Mouse (Mus musculus) heart, postnatal 14 days (tissue): ENCODE measurements around the gene Ppp1r18. TPM values are rescaled to one million over a fixed set of nuclear protein-coding genes. Genes with fewer than 3 reads are reported as not detected.

Experiments used
- DNase-seq, 2 experiments: peaks; one replicate each; pipeline ENCODE4 v3.0.0; 2021 to 2022
- intact Hi-C: fragments of 180-260 bp; cut with DNase I; formaldehyde crosslinking; loops from one replicate; pipeline ENCODE4 v1.15.1; 2025
- long read RNA-seq, 2 experiments: library from polyadenylated mRNA; stranded (forward); transcript quantifications; one replicate each; pipeline ENCODE4 v2.0.0; 2021
- total RNA-seq, 2 experiments: library from RNA; stranded (reverse); gene quantifications; 2 replicates each; pipeline ENCODE4 v1.2.3; 2021

Ppp1r18 gene
- total RNA-seq = 10 to 100 TPM; 21.1 to 25.0 TPM
- long read RNA-seq, experiment 1, transcript Ppp1r18-205 (3 exons, 3,185 nt) = major isoform, 10 of 13 reads
- long read RNA-seq, experiment 1, partial matches to known transcripts = 0 of 13 reads
- long read RNA-seq, experiment 1, other reads (novel, unspliced or antisense) = 2 of 13 reads
- long read RNA-seq, experiment 2, transcript Ppp1r18-205 (3 exons, 3,185 nt) = major isoform, 8 of 8 reads
- long read RNA-seq, experiment 2, partial matches to known transcripts = 0 of 8 reads
- long read RNA-seq, experiment 2, other reads (novel, unspliced or antisense) = 0 of 8 reads

- peak; percentile 82 to 85 for DNase-seq
- intact Hi-C loops = no loop called here
Observed at GRCm38 (mm10) chr17:35865481-35866280, at the start of gene Ppp1r18. TSS of gene Ppp1r18 (plus strand) at chr17:35865593.

DNA sequence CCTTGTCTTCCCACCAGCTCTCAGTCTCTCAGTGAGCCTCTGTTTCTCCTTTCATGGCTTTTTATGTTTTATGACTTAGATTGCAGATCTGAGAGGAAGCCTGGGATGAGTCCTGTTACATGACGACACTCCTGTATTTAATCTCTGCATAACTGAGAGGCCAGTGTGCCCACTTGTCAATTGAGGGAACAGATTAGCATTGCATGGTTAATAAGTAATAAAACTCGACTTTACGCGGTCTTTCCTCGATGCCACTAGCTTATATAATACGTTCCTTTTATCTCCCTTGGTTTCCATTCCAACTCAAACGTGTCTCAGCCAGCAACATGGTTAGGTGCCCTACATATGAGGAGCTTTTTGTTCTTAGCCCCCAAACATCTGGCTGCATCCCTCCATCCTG lies 49.6 kb upstream of the Ppp1r18 start:
- intact Hi-C loops = no loop called here

DNA sequence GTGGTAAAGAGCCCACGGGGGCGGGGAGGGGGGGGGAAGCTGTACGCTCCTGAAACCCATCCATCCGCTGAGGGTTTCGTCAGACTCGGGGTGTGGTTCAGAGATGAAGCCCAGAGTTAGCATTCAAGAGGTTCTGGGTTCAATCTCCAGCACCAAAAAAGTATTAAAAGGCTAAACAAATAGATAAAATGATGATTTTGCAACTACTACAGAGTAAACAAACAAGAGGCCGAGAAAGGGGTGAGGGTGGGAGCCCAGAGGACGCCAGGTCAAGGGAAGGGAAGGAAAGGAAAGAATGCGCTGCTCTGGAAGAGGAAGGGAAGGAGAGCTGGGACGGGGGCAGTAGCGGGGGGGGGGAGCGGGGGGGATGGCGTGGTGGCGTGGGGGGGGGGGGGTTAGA lies 48.7 kb upstream of the Ppp1r18 start:
- DNase-seq = no peak
- intact Hi-C loops = no loop called here

More for the DNA sequence above, 49.6 kb upstream of the Ppp1r18 start:
- DNase-seq = no peak

DNA sequence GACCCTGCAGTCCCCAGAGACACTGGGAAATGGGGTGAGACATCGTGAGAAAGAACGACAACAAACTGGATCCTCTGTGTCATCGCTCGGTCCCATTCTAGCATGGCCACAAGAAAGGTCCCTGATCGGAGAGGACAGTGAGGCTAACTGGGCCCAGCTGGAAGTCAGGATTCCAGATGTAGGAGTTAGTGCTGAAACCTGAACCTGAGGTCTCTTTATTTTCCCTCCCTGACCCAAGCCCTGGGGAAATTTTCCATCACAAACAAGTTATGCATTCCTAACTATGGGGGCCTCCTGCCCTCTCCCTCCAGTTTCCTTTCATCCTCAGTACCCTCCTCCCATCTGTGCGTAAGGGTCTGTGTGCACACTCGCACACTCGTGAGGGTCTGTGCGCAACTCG lies 48.2 kb upstream of the Ppp1r18 start:
- no peak for DNase-seq

GRCm38 (mm10) chr17:35820111-35820510 lies 45.3 kb upstream of the Ppp1r18 start:
- no peak for DNase-seq
- intact Hi-C loops = loop anchor here (2.0 kb wide), 1 partner anchor 33 kb away; no protein-coding TSS in a partner anchor

More for the DNA sequence above, 48.2 kb upstream of the Ppp1r18 start:
- intact Hi-C loops = no loop called here

- DNase-seq = peak; percentile 84 to 88
- intact Hi-C loops = loop anchor here (2.0 kb wide), 1 partner anchor 35 kb away; no protein-coding TSS in a partner anchor
Observed at GRCm38 (mm10) chr17:35821439-35822430, 43.7 kb upstream of the Ppp1r18 start, which contains the start of gene Ier3. TSS of gene Ier3 (plus strand) at chr17:35821684.

DNA sequence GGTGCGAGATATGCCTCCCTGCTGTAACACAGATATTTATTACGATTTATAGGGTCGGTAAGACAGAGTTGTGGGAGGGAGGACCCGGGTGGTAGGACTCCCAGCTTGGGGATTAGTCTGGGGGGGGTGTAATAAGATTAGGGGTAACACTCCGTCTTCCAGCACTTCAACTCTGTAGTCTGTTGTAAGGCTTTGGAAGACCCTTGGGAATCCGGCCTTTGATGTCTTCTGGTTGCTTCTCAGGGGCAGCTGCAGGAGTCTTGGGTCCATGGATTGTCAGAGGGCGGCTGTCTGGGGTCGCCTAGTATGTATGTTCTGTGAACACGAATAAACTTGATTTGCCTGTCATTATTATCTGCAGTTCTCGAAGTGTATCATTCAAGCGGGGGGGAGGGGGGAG lies 42.8 kb upstream of the Ppp1r18 start:
- intact Hi-C loops = no loop called here

DNA sequence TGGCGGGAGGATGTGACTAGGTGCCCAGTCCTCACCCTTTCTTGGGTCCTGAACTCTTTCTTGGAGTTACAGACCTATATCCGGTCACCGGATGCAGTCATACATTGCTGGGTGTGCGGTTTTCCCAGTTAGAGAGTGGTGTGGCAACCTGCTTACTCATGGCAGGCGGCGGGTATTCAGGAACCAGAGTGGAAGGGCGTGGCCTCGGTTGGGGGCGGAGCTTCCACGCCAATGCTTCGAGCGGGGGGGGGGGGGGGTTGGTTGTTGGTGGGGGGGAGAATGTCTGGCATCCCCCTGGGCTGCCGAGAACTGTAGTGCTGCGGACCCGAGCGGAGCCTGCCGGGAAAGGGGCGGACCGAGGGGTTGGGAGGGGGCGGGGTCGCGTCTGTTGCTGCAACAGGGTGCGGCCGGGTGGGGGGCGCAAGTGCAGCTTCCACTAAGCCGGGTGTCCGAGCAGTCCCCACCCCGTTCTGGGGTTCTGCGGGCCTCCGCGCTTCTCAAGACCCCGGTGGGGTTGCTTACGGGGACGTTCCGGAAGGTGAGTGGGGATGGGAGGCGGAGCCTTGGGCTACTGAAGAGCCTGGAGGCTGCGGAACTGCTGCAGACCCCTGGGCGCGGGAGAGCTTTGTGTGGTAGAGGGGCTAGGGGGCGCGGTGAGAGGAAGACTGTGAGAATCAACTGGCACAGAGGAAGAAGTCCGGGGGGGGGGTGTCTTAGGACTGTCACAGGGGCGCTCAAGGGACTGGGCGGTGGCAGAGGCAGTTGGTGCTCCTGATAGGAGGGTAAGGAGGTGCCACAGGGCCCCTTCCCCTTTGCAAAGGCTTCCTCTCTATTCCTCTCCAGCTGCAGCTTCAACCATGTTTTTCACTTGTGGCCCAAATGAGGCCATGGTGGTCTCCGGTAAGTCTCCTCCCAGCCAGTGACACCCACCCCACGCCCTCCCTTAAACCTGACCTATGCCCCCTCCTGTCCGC lies 42.1 kb upstream of the Ppp1r18 start, which contains the start of gene Flot1:
Flot1 (plus strand) TSS at position 267 of the 974 bp plus-strand sequence.
- intact Hi-C loops = no loop called here
- DNase-seq = peak; percentile 86 to 89

More for the DNA sequence above, 42.8 kb upstream of the Ppp1r18 start:
- no peak for DNase-seq

DNA sequence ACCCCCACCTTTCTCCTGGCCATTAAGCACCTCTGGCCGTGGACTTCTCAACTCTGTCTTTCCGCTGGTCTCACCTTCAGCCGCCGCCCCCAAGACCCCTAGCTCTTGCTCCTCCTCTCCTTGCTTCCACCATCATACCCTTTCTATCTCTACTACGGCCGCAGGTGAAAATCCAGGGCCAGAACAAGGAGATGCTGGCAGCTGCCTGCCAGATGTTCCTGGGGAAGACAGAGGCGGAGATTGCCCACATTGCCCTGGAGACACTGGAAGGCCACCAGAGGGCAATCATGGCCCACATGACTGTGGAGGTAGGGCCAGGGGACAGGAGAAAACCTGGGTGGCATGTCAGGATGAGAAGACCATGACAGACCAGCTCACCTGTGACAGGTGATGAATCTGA lies 41.0 kb upstream of the Ppp1r18 start:
- DNase-seq = no peak
- intact Hi-C loops = no loop called here

- intact Hi-C loops = loop anchor here (5.0 kb wide), 1 partner anchor 167 kb away; no protein-coding TSS in a partner anchor
- DNase-seq = no peak
Observed at GRCm38 (mm10) chr17:35825109-35825850, 40.1 kb upstream of the Ppp1r18 start.

- DNase-seq = peak; percentile 86 to 89
Observed at GRCm38 (mm10) chr17:35829737-35830136, 35.7 kb upstream of the Ppp1r18 start.

DNA sequence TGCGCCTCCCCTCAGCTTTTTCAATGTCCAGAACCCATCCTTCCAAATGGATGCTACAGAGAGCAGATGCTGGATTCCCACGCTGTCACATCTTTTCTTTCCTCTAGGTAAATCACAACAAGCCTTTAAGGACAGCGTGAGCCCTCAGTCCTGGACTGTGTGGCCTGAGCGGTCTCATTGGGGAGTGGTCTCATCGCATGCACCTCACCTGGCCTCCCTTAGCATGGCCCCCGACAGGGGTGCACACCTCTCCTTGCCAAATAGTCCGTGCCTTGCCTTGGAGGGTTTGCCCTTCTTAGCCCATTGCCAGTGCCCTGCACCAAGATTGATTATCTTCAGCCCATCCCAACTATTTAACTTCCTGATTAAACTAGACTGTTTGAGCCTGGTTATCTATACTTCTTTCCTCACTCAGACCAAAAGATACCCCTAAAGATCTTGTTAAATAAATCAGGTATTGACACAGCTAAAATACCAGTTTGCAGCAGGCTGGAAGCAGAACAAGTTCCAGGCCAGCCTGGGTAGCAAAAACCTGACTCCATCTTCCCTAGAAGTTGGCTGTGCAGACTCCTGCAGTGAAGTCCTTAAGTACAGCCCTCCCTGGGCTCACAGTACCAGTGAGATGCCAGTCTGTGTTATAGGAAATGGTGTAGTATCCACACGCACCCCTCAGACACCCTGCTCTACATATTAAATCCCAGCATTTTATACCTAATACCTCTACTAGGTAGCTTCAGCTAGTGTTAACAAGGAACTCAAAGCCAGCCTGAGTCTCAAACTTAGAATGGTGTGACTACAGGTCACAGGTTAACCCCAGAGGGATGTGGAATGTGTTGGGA lies 32.8 kb upstream of the Ppp1r18 start:
- intact Hi-C loops = loop anchor here (10.0 kb wide), 1 partner anchor 142 kb away; the partner anchor contains the start of gene Gnl1
- DNase-seq = no peak

More at GRCm38 (mm10) chr17:35829737-35830136, 35.7 kb upstream of the Ppp1r18 start:
- intact Hi-C loops = loop anchor here (2.0 to 10.0 kb wide), 3 partner anchors 91 to 163 kb away; partner anchors contain the start of gene Gnl1

DNA sequence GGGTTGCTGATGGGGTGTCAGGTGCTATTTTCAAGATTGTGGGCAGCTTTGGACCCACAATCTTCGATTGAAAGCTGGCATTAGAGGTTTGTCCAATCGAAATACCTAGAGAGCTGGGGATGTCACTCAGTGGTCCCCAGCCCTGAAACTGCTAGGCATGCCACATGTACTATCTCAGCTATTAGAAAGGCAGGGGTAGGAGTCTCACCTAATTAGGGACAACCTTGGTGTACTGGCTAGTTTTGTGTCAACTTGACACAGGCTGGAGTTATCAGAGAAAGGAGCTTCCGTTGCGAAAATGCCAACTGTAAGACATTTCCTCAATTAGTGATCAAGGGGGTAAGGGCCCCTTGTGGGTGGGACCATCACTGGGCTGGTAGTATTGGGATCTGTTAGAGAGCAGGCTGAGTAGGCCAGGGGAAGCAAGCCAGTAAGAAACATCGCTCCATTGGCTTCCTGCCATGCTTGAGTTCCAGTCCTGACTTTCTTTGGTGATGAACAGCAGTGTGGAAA lies 32.1 kb upstream of the Ppp1r18 start:
- intact Hi-C loops = loop anchor here (10.0 kb wide), 1 partner anchor 142 kb away; the partner anchor contains the start of gene Gnl1
- no peak for DNase-seq

DNA sequence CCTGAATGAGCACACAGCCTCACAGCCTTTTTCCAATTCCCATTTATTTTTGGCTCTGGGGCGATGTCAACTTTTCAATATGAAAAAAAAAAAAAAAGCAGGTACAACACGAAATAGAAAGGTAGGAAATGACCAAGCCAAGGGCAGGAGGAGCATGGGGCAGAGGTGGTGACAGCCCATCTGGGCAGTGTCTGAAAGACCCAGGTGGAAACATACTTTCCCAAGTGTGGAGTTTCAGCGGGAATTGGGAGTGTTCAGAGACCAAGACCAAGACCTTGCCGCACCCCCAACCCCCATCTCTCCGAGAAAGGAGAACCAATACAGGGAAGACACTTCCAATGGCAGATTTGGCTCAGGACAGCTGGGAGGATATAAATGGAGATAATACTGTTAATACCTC lies 31.5 kb upstream of the Ppp1r18 start:
- intact Hi-C loops = loop anchor here (10.0 kb wide), 1 partner anchor 141 kb away; the partner anchor contains the start of gene Gnl1
- no peak for DNase-seq

GRCm38 (mm10) chr17:35834696-35835422 lies 30.5 kb upstream of the Ppp1r18 start:
- no peak for DNase-seq
- intact Hi-C loops = loop anchor here (1.0 to 10.0 kb wide), 2 partner anchors 40 to 140 kb away; partner anchors contain the start of gene Gnl1
